Mouse (Mus musculus) midbrain, postnatal 0 days (tissue): ENCODE data around the gene Ust. TPM values are rescaled to one million over a fixed set of nuclear protein-coding genes. Genes with fewer than 3 reads are reported as not detected.

Experiments used
- ATAC-seq: fragments of 200-750 bp; cut with Nextera tagmentation; 2 replicates; pipeline ENCODE4 v1.8.0; 2017; ENCODE audit warnings: moderate number of reproducible peaks, mild to moderate bottlenecking, moderate TSS enrichment, moderate library complexity; ENCODE audit not compliant: low FRiP score
- DNase-seq: peaks from one replicate; pipeline ENCODE4 v3.0.0-alpha.2; 2015; ENCODE audit warnings: low spot score
- H3K27ac ChIP-seq: fragments of 300-500 bp; sonication (generic); 2 replicates; pipeline ENCODE4 v1.5.1; 2014; ENCODE audit warnings: low read depth, mild to moderate bottlenecking, low read length, mixed read lengths
- H3K27me3 ChIP-seq: fragments of 300-500 bp; sonication (generic); 2 replicates; pipeline ENCODE4 v1.6.1; 2014; ENCODE audit warnings: low read length, control low read depth, mixed read lengths; ENCODE audit not compliant: insufficient read depth
- H3K36me3 ChIP-seq: fragments of 300-500 bp; sonication (generic); 2 replicates; pipeline ENCODE4 v1.6.1; 2014; ENCODE audit warnings: low read length, control low read depth, mixed read lengths; ENCODE audit not compliant: insufficient read depth
- H3K4me1 ChIP-seq: fragments of 300-500 bp; sonication (generic); 2 replicates; pipeline ENCODE4 v1.6.1; 2014; ENCODE audit warnings: mild to moderate bottlenecking, control low read depth, antibody characterized with exemption, low read length, mixed read lengths; ENCODE audit not compliant: insufficient read depth
- H3K4me2 ChIP-seq: fragments of 300-500 bp; sonication (generic); 2 replicates; pipeline ENCODE4 v1.6.1; 2014; ENCODE audit warnings: low read depth, mild to moderate bottlenecking, low read length, mixed read lengths; ENCODE audit not compliant: poor library complexity, severe bottlenecking
- H3K4me3 ChIP-seq: fragments of 300-500 bp; sonication (generic); 2 replicates; pipeline ENCODE4 v1.5.1; 2014; ENCODE audit warnings: low read depth, mild to moderate bottlenecking, low read length, moderate library complexity
- H3K9ac ChIP-seq: fragments of 300-500 bp; sonication (generic); replicated peaks from 2 replicates; pipeline ENCODE4 v1.6.1; 2014; ENCODE audit warnings: mild to moderate bottlenecking, low read length, moderate library complexity, mixed read lengths; ENCODE audit not compliant: poor library complexity, severe bottlenecking
- H3K9me3 ChIP-seq: fragments of 300-500 bp; sonication (generic); 2 replicates; pipeline ENCODE4 v1.6.1; 2016; ENCODE audit warnings: low read length, control low read depth
- CTCF ChIP-seq: IDR thresholded peaks from 2 replicates; pipeline ENCODE4 v1.5.1; 2016; ENCODE audit warnings: antibody characterized with exemption, mild to moderate bottlenecking
- WGBS: fragments of 180-500 bp; shearing (Covaris S2); extraction: QIAGEN DNeasy Blood & Tissue Kit; methylation state at CpG from one replicate; pipeline ENCODE4 v1.1.7; 2014; 5-methylcytosine and 5-hydroxymethylcytosine counted together
- polyA plus RNA-seq: library from polyadenylated mRNA; unstranded; fragments of >200 nt; fragmentation: Nextera tagmentation; extraction: Ambion mirVana; gene quantifications from 2 replicates; pipeline ENCODE4 v1.2.1, GENCODE M21; 2015
- total RNA-seq: library from RNA; depleted of rRNA; stranded (reverse); fragments of >200 nt; gene quantifications from 2 replicates; pipeline ENCODE4 v1.2.3, GENCODE M21; 2014

The Ust gene
- total and polyA plus RNA-seq, 2 experiments from 2014 or later = 5.0 to 8.1 TPM

DNA sequence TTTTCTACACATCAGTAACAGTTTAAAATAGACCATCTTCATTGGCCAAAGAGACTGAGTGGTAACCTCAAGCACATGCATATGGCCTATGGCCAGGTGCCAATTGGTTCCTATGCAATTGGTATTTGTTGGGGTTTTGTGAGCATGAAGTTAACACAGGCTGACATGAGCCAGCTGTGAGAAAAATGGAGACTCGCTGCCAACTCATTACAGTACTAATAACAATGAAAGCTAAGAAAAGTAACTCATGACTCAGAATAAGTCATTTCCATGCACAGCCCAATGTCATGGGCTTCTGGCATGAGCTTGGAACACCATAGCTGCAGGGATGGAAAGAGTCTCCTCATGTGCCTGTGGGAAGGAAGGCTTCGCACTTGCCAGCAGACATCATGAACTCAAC lies 86.8 kb downstream of the Ust start:
- no peak overlapping the region for H3K9ac ChIP-seq
- H3K27ac ChIP-seq = no peak overlapping the region
- no peaks in the 10 kb centered on the region for H3K27me3 ChIP-seq
- no peaks in the 10 kb centered on the region for H3K4me1 ChIP-seq
- 91% methylated on average over 2 of the region's 2 CpGs for WGBS
- H3K9me3 ChIP-seq = no peaks in the 10 kb centered on the region
- no peak for ATAC-seq
- TF ChIP-seq CTCF = no peak
- H3K4me2 ChIP-seq = no peak overlapping the region
- H3K36me3 ChIP-seq = no peaks in the 10 kb centered on the region
- H3K4me3 ChIP-seq = no peak overlapping the region
- peak; percentile 73 for DNase-seq

DNA sequence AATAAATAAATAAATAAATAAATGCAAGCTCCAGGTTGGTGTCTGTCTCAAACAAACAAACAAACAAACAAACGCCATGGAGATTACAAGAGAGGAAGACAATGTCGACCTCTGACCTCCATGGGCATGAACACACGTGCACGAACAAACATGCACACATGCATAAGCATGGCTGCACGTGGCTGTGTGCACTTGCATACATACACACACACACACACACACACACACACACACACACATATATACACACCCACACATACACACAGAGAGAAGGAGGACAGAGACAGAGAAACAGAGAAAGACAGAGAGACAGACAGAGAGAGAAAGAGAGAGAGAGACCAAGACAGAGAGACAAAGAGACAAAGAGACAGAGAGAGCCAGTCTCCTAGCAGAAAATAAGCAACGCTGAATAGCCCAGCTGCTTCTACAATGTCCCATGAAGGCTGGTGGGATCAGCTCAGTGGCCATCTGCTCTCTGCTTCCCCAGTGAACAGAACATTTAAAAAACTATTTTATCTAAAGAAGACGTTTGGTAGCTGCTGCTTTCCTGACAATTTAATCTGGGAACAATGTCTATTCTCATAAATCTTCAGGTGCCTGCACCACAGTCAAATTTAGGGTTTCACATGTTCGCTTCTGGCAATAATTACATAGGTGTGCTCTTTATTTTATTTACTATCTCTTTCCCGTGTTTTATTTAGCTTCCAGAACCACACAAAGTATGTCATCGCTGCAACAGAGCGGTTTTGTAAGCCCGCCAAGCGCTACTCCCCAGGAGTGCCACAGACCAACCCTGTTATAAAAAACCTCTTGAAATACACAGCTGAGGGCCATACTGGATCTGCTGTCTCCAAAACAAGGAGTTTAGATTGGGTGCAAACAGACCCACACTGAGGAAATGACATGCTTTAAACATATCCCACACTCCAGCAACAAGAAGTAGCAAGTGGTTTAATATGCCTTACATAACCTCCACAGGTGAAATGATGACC lies 89.5 kb downstream of the Ust start:
- ATAC-seq (no peak; the same call in 1 of the 2 replicates), DNase-seq (peak; percentile 39)
- no peak overlapping the region for H3K4me2 ChIP-seq
- H3K9me3 ChIP-seq = no peaks in the 10 kb centered on the region
- no peak overlapping the region for H3K9ac ChIP-seq
- no peaks in the 10 kb centered on the region for H3K27me3 ChIP-seq
- no peak overlapping the region for H3K4me3 ChIP-seq
- H3K36me3 ChIP-seq = no peaks in the 10 kb centered on the region
- TF ChIP-seq CTCF = no peak
- H3K27ac ChIP-seq = no peak overlapping the region
- 73% methylated on average over 13 of the region's 13 CpGs for WGBS
- no peaks in the 10 kb centered on the region for H3K4me1 ChIP-seq

DNA sequence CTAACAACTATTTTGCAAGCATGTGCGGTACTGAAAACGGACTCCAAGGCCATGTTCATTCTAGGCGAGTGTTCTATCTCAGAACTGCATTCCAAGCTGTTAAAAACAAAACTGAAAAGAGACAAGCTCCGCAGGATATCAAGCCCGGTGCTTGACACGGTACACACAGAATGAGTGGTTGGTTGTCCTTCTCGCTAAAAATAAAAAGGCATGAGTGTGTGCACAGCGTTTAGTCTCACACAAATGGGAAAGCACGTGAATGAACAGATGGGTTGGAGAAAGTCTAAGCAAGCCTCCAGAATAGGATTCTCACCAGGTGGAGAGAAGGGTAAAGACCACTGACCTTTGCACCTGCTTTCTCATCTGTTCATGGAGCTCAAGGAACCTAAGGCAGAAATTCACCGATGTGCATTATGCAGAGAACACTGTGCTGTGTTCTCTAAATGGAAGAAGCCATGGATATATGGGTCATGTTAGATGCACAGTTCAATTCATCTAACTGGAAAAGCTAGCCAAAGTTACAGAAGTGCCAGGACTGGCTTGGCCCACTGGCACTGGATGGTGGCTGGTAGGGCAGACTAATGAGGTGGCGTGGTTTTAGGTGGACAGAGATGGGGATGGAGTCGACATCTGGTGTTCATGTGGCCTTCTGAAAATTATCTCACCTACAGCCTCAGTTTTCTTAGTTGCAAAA lies 90.8 kb downstream of the Ust start:
- H3K4me3 ChIP-seq = no peak overlapping the region
- H3K27me3 ChIP-seq = no peaks in the 10 kb centered on the region
- DNase-seq = no peak
- 82% methylated on average over 12 of the region's 12 CpGs for WGBS
- no peak overlapping the region for H3K9ac ChIP-seq
- TF ChIP-seq CTCF = no peak
- H3K27ac ChIP-seq = no peak overlapping the region
- no peaks in the 10 kb centered on the region for H3K36me3 ChIP-seq
- no peaks in the 10 kb centered on the region for H3K9me3 ChIP-seq
- no peak overlapping the region for H3K4me2 ChIP-seq
- ATAC-seq = no peak
- H3K4me1 ChIP-seq = no peaks in the 10 kb centered on the region

DNA sequence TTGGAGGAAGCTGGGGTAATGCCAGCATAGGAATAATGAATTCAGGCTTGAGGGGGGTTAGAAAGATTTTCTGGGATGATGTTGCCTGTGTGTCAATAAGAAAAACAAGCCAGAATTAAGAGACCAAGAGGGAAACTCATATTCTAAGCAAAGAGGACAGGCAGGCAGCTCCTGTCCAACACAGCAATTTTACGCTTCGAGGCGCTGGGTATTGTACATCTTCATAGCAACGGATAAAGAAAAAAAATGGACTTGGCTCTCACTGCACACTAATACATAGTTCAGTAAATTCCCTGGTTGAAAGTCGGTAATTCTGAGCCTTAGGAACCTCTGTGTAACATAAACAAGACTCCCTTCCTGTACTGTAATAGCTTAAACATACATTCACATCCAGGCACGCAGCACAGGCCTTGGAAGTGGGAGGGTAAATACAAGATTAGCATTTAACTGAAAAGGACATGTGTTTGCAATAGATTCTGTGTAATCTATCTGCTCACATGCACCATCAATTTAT lies 99.1 kb downstream of the Ust start:
- ATAC-seq = no peak

DNA sequence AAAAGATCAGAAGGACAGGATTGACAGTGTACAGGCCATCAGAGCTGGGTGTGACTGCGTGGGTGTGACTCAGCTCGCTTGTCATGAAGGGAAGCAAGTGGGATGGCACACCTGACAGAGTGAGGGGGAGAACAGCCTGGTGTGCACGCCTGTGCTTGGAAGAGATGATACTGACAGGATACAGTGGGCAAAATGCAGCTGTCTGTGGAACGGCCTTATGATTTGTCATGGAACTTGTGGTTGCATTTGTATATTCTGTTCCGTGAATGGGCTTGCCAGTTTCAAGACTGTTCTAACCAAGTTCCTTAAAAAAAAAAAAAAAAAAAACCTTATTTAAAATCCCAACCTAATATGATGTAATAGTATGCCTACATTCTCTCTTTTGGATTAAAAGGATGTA lies 103.2 kb downstream of the Ust start:
- H3K9me3 ChIP-seq = no peaks in the 10 kb centered on the region

More for the DNA sequence above, 99.1 kb downstream of the Ust start:
- H3K4me2 ChIP-seq = no peak overlapping the region
- H3K9ac ChIP-seq = no peak overlapping the region
- no peaks in the 10 kb centered on the region for H3K4me1 ChIP-seq
- no peak overlapping the region for H3K27ac ChIP-seq
- H3K4me3 ChIP-seq = no peak overlapping the region
- DNase-seq = peak; percentile 54
- WGBS = 38% methylated on average over 6 of the region's 6 CpGs
- no peaks in the 10 kb centered on the region for H3K36me3 ChIP-seq
- TF ChIP-seq CTCF = no peak
- H3K9me3 ChIP-seq = no peaks in the 10 kb centered on the region
- H3K27me3 ChIP-seq = no peaks in the 10 kb centered on the region

DNA sequence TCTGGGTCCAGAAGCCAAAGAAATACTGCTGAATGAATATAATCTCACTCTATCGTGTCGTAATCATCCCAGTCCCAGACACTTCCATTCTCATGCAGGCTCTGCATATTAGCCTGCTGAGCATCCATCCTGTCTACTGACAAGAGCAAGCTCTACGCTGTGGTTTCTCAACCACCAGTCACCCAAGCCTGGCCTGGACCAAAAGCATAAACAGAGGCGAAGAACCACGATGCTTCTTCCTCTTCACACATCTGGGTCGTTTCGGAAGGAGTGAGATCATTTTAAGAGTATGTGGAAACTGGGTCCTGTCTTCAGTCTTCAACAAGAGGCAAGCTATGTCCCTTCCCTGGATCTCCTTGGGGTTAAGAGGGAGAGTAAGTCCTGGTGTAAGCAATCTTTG lies 103.6 kb downstream of the Ust start:
- DNase-seq (no peak), ATAC-seq (no peak)
- 89% methylated on average over 7 of the region's 7 CpGs for WGBS
- Histone ChIP-seq H3K9me3 (no peaks in the 10 kb centered on the region), H3K36me3 (no peaks in the 10 kb centered on the region), H3K9ac (no peak overlapping the region), H3K27ac (no peak overlapping the region), H3K4me3 (no peak overlapping the region), H3K4me1 (no peaks in the 10 kb centered on the region), H3K27me3 (no peaks in the 10 kb centered on the region), H3K4me2 (no peak overlapping the region)
- no peak for TF ChIP-seq CTCF

More for the DNA sequence above, 103.2 kb downstream of the Ust start:
- Histone ChIP-seq H3K4me3 (no peak overlapping the region), H3K4me2 (no peak overlapping the region), H3K9ac (no peak overlapping the region), H3K27ac (no peak overlapping the region), H3K4me1 (no peaks in the 10 kb centered on the region), H3K27me3 (no peaks in the 10 kb centered on the region), H3K36me3 (no peaks in the 10 kb centered on the region)
- TF ChIP-seq CTCF = no peak
- no peak for DNase-seq
- WGBS = 92% methylated on average over 5 of the region's 5 CpGs
- no peak for ATAC-seq
